Mouse (Mus musculus): ENCODE measurements around the gene Sptbn1.

GRCm38 (mm10) chr11:30184527-30184926, 83.4 kb downstream of the Sptbn1 start:
- no peak for TF ChIP-seq CTCF (IDR thresholded peaks at IDR 0.05)
- no peak for TF ChIP-seq EP300 (IDR thresholded peaks at IDR 0.05)
